Mouse (Mus musculus) adrenal gland (tissue): ENCODE data around the gene H2afy2.

Experiments used
- intact Hi-C: fragments of 180-260 bp; cut with DNase I; formaldehyde crosslinking; loops from one replicate; pipeline ENCODE4 v1.15.1; 2025
- long read RNA-seq, 2 experiments: library from polyadenylated mRNA; unstranded; transcript quantifications; one replicate each; pipeline ENCODE4 v2.0.0; 2020; ENCODE audit warnings: borderline replicate concordance in 1 of 2; ENCODE audit not compliant: insufficient replicate concordance in 1 of 2

H2afy2 gene
- long read RNA-seq, experiment 1, transcript H2afy2-201 (9 exons, 2,175 nt), result major isoform, 13 of 15 reads
- long read RNA-seq, experiment 1, partial matches to known transcripts, result 0 of 15 reads
- long read RNA-seq, experiment 1, other reads (novel, unspliced or antisense), result 2 of 15 reads
- long read RNA-seq, experiment 2, transcript H2afy2-201 (9 exons, 2,175 nt), result major isoform, 8 of 11 reads
- long read RNA-seq, experiment 2, partial matches to known transcripts, result 2 of 11 reads
- long read RNA-seq, experiment 2, other reads (novel, unspliced or antisense), result 1 of 11 reads

GRCm38 (mm10) chr10:61783621-61784251 is at the start of gene H2afy2:
TSS of gene H2afy2 (minus strand) at chr10:61784147.
- intact Hi-C loops, result no loop called here

DNA sequence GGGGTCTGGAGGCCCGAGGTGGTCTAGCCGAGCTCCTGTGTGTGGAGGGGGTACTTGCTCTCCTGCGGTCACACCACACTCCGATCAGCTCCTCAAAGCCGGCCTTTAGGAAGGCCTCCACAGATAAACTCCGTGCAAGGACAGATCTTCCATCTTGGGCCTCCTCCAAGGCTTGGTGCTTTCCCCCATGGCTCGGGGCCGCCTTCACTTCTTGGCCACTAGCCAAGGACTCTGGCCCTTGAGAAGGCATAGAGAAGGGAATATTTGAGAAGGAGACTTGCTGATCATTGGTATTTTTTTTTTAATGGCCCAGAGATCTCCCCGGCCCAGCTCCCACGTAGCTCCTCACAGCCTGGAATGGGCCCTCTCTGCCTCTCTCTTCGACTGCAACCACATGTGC is 48.8 kb upstream of the H2afy2 start:
- intact Hi-C loops, result no loop called here

DNA sequence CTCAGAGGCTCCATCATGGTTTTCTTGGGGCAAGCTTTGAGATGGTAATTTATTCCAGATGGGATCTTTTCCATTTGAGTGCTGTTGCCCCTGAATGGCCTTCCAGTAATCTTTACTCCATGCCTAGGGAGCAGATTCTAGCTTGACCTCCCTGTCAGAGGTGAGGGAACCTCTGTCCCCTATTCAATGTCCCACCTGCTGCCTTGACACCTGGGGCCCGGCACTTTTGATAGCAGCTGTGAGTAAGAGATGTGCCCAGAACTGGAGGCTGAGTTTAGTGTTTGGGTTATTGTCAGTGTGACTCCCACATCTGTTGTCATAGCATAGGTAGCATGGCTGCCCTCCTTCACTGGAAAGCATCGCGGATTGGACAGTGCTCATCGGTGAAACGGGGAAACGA is 47.8 kb upstream of the H2afy2 start:
- intact Hi-C loops, result no loop called here

GRCm38 (mm10) chr10:61831251-61831650 is 47.3 kb upstream of the H2afy2 start:
- intact Hi-C loops, result no loop called here

DNA sequence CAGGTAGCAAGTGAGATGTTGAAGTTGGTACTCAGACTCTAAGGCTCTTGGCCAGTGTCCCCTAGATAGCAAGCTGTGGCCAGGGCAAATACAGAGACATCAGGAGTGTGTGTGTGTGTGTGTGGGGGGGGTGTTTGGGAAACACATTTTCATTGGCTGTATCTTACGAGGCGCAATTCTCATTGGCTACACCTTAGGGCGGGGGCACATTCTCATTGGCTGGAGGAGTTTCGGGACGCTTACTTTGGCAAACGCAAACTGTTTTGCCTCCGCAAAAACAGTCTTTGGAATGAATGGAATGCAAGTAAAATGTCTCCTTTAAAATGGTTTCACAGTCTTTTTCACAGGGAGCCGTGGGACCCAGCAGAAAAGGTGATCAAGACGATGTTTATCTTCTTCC is 46.9 kb upstream of the H2afy2 start:
- intact Hi-C loops, result no loop called here

DNA sequence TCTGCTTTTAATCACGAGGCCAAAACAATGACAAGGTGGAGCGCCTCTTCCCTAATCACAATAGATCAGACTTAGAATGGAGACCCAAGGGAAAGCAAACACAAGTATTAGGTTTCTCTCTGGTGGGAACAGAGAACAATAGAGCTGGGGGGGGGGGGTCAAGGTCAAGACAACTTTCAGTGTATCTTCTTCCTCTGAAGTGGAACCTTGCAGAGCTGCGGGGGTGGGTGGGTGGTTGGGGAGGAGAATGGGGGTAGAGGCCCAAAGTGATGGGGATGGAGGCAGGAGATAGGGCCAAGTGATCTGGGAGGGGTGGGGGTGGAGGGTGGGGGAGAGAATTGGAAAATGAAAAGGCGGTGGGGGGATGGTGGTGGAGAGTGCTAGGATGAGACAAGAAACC is 45.1 kb upstream of the H2afy2 start:
- intact Hi-C loops, result no loop called here

DNA sequence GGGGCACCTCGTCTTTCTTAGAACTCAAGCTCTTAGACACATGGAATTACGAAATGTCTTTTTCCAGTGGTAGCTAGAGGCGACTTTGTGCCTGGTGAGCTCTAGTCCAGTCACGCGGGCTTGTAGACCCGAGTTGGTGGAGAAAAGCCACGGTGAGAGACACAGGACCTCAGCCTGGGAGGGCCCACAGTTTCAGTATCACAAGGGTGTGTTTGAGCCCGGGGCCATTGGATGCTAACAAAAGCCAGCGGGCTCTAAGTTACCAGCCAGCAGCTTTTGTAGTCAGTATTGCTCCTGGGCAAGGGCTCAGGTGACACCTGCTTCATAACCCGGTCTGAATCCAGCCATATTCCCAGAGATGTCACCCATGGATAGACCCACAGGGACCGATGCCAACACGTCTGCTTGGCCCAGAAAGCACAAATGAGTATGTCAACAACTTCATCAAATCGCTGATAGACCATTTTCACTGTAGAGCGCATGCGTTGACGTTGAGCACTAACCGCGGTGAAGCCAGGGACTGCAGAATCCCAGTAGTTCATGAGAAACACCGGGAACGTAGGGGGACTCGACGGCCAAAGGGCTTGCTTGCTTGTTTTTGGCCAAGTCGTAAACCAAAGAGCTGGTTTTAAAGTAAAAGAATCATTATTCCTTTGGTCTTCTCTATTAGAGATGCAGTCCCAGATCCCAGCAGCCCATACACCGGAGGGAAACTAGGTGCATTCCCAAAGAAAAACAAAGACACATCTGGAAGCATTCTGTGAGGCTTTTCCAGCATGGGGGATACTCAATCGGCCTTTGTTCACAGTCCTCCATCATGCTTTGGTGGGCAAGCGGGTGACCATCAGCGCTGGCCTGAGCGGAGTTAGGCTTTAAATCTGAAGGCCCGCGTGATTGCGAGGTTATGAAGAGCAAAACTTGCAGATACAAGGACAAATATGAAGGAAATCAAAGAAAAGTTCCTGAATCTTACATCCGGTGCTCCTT is 44.3 kb upstream of the H2afy2 start:
- intact Hi-C loops, result no loop called here

GRCm38 (mm10) chr10:61826753-61827435 is 42.9 kb upstream of the H2afy2 start:
- intact Hi-C loops, result no loop called here

DNA sequence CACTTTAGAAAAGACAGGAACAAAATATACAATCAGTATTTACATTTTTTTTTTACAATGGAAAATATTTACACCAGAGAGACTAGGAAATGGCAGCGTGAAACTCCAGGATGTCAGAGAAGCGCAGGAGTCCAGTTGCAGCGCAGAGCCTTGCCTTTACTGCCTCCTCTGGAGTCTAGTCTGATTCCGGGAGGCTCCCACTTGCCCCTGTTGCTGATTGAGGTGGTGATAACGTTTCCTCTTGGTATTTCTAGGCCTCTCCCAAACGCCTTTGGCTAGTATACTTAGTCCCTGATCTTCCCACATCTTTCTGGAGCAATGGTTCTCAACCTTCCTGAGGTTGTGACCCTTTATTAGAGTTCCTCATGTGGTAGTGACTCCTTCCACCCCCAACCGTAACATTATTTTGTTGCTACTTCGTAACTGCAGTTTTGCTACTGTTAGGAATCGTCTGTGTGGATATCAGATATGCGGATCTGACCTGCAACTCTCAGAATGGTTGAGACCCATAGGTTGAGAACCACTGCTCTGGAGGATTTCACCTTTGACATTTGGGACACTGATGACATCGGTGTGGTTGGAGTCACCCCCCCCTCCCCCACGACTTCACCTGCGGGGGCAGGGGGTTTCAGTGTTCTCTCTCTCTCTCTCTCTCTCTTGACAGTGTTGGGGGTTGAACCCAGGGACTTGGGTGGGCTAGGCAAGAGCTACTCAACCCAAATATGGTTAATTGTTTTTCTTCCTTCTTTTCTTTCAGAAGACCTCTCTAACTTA is 42.2 kb upstream of the H2afy2 start:
- intact Hi-C loops, result no loop called here

- intact Hi-C loops, result no loop called here
These were observed 41.6 kb upstream of the H2afy2 start for GRCm38 (mm10) chr10:61825536-61825935.

- intact Hi-C loops, result no loop called here
These were observed 39.8 kb upstream of the H2afy2 start for GRCm38 (mm10) chr10:61823731-61824115.

- intact Hi-C loops, result no loop called here
These were observed 39.2 kb upstream of the H2afy2 start for GRCm38 (mm10) chr10:61822968-61823730.

DNA sequence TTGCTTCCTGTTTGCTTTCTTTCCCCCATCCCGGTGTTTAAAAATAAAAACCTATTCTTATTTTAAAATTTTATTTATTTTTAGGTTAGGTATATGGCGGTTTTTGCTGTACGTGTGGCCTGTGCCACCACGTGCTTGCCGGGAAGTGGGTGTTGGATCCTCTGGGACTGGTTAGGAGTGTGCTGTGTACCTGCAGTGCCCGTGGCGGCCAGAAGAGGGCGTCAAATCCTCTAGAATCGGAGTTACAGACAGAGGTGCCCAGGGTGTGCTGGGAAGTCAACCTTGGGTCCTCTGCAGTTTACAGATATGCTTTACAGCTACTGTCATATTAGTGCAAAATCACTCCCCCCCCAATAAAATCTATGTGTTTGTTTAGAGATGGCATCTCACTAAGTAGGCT is 36.1 kb upstream of the H2afy2 start:
- intact Hi-C loops, result no loop called here

GRCm38 (mm10) chr10:61811987-61812386 is 28.0 kb upstream of the H2afy2 start:
- intact Hi-C loops, result no loop called here

DNA sequence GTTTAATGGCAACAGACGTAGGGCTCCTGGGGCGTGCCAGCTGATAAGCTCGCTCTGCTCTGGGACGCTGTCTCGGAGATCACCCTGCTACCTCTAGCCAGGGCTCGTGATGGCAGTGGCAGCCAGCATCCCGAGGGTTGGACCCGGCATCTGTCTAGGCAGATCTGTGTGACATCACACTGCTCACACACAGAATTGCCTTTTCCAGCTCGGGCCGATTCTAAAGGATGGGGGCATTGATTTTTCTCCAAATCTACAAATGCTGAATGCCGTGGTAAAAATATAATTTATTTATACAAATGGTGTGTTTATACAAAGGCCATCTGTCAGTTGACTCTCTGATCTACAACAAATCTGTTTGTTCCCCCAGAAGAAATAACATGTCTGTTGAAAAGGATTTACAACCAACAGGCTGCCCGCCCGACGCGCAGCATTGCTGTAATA is 14.2 kb upstream of the H2afy2 start:
- intact Hi-C loops, result no loop called here

- intact Hi-C loops, result no loop called here
These were observed 11.5 kb upstream of the H2afy2 start for GRCm38 (mm10) chr10:61795458-61795857.

GRCm38 (mm10) chr10:61794971-61795370 is 11.0 kb upstream of the H2afy2 start:
- intact Hi-C loops, result no loop called here

- intact Hi-C loops, result no loop called here
These were observed 9.1 kb upstream of the H2afy2 start for GRCm38 (mm10) chr10:61793015-61793414.

DNA sequence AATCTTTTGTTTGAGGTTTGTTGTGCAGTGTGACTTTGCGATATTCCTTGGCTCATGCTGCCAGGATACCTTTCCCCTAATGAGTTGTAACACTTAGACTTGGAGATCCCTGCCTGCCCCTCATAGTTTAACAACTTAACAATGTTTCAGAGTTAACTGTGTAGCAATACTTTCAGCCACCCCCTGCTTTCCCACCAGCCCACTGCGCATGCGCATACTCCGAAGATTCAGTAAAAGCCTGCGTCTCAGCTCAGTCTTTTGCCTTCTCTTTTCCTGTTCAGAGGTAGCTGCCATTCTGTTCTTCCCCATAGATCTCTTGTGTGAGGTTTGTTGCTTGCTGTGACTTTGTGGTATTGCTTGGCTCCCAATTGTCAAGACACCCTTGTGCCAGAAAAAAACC is 4.6 kb upstream of the H2afy2 start:
- intact Hi-C loops, result no loop called here
